Mouse (Mus musculus): ENCODE data around the gene Ifitm2. TPM values are rescaled to one million over a fixed set of nuclear protein-coding genes. Genes with fewer than 3 reads are reported as not detected.

The Ifitm2 gene
- total RNA-seq, 2 experiments from 2014 or later: 42.2 to 82.6 TPM

GRCm38 (mm10) chr7:140960026-140960425 lies 4.2 kb upstream of the Ifitm2 start:
- DNase-seq: no peak
- intact Hi-C loops (cut with DNase I): no loop called here
- Histone ChIP-seq H3K4me3 (no peak overlapping the region), H3K27ac (peak overlapping the region; percentile 74)
- no peak for TF ChIP-seq CTCF (IDR thresholded peaks at IDR 0.05)

GRCm38 (mm10) chr7:140959181-140959901 lies 3.6 kb upstream of the Ifitm2 start:
- DNase-seq: peak; percentile 52
- Histone ChIP-seq H3K4me3 (no peak overlapping the region), H3K27ac (peak overlapping the region; percentile 74)
- intact Hi-C loops (cut with DNase I): loop anchor here (2.0 kb wide), 2 partner anchors 49 to 53 kb away; no protein-coding TSS in a partner anchor
- TF ChIP-seq CTCF (IDR thresholded peaks at IDR 0.05): peak; percentile 59

DNA sequence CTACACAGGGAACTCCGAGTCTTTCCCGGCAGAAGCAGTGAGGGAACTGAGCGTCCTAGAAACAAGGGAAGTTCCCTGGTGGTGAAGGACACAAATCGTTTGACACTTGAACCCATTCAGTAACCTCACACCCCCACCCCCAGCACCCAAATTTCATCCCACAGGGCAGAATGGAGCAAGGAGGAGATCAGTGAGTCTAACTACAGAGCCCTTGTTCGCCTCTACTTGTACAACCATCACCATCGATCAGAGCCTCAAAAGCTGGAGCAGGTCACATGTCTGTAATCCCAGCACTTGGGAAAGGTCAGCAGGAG lies 726 bp upstream of the Ifitm2 start:
- DNase-seq: no peak
- intact Hi-C loops (cut with DNase I): loop anchor here (2.0 kb wide), 1 partner anchor 90 kb away; no protein-coding TSS in a partner anchor
- no peak for TF ChIP-seq CTCF (IDR thresholded peaks at IDR 0.05)
- peak overlapping the region; percentile 82 for H3K4me3 ChIP-seq
- peak overlapping the region; percentile 92 for H3K27ac ChIP-seq

DNA sequence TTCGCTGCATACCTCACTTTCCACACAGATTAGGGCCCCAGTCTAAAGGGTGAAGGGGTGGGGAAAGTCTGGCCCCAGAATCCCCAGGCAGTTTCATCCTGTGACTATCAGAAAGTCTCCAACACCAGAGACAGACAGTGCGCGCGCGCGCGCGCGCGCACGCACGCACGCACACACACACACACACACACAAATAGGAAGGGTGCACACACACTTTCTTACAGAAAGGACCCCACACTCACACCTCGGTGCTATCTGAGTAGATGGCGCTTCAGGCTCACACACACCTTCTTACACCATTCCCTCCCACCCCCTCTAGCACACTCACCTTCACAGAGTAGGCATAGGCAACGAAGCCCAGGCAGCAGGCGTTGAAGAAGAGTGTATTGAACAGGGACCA lies 445 bp downstream of the Ifitm2 start:
- H3K27ac ChIP-seq: peak overlapping the region; percentile 92
- intact Hi-C loops (cut with DNase I): no loop called here
- DNase-seq: no peak
- H3K4me3 ChIP-seq: peak overlapping the region; percentile 82
- TF ChIP-seq CTCF (IDR thresholded peaks at IDR 0.05): no peak

GRCm38 (mm10) chr7:140954733-140955071 lies 1.1 kb downstream of the Ifitm2 start:
- peak; percentile 45 for DNase-seq
- no peak for TF ChIP-seq CTCF (IDR thresholded peaks at IDR 0.05)
- intact Hi-C loops (cut with DNase I): no loop called here
- peak overlapping the region; percentile 92 for H3K27ac ChIP-seq
- peak overlapping the region; percentile 82 for H3K4me3 ChIP-seq

DNA sequence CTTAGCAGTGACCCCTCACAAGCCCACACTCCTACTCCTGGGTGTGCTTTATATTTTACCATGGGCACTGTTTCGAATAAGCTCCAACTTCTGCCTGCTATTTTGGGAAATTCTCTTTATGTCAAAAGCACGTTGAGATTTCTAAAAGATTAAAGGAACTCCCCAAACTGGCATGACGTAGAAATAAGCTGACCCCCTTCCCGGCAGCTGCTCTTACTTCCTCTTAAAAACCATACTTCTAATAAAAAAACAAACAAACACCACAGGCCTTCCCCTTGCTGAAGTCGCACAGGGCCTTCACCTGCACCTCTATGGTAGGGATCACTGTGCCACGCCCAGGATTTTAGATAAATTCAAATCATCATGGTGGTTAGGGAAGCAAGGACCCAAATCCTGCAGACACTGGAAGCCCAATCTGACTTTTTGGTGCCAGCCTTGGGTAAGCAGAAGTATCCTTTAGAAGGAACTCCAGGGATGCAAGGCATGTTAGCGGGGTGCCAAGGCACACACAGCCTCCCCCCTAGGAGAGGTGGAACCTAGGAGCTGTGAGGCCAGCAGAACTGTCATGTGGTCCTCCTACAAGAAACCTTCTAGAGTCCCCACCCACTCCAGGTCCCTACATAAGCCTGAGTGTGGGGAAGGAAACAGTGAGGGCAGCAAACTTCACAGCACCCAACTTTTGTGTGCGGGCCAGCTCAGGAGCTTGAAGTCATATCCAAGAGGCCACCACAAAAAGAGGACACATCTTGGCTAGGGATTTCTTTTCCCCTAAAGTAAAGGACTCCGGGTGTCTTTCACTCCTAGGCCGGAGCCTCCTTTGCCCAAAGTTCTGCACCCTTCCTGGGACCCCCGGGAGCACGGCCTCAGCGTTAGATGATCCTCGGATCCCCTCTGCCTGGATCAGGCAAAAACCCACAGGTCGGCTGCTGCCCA lies 1.7 kb downstream of the Ifitm2 start:
- intact Hi-C loops (cut with DNase I): no loop called here
- peak overlapping the region; percentile 82 for H3K4me3 ChIP-seq
- no peak for TF ChIP-seq CTCF (IDR thresholded peaks at IDR 0.05)
- DNase-seq: peak; percentile 42
- peak overlapping the region; percentile 92 for H3K27ac ChIP-seq

DNA sequence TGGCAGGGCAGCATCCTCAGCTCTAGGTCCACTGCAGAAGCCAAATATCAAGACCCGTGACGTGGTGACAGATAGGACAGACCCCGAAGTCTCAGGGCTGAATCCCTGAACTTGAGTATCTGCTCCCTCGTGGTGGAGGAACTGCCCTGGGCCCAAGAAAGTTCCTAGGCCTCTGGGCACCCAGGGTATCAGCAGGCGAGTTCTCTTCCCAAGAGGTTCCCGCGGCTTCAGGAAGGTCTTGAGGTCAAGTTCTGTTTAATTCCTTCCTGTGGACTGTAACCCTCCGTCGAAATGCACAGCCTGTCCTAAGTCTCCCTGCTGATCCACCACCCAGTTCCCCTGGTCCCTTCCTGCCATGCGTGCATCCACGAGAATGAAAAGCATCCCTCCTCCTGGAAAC lies 2.7 kb downstream of the Ifitm2 start:
- no peak for TF ChIP-seq CTCF (IDR thresholded peaks at IDR 0.05)
- Histone ChIP-seq H3K4me3 (peak overlapping the region; percentile 82), H3K27ac (peak overlapping the region; percentile 92)
- no peak for DNase-seq
- intact Hi-C loops (cut with DNase I): no loop called here

DNA sequence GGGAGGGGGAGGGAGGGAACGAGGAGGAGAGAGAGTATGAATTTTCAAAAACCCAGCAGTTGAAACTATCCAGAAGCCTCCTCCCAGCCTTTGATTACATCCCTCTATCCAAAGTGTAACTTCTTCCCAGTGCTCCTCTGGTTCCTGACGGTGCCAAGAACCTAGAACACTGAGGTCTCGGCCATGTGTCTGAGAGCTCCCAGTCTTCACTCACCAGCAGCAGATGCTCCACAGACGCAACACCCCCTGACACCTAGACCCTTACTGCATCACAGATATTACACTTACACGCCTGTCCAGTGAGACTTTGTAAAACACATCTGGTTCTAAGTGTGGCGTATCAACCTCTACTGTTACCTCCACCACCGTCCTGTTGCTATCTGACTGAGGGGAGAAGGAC lies 3.3 kb downstream of the Ifitm2 start:
- Histone ChIP-seq H3K4me3 (peak overlapping the region; percentile 82), H3K27ac (peak overlapping the region; percentile 92)
- DNase-seq: no peak
- intact Hi-C loops (cut with DNase I): no loop called here
- TF ChIP-seq CTCF (IDR thresholded peaks at IDR 0.05): no peak

DNA sequence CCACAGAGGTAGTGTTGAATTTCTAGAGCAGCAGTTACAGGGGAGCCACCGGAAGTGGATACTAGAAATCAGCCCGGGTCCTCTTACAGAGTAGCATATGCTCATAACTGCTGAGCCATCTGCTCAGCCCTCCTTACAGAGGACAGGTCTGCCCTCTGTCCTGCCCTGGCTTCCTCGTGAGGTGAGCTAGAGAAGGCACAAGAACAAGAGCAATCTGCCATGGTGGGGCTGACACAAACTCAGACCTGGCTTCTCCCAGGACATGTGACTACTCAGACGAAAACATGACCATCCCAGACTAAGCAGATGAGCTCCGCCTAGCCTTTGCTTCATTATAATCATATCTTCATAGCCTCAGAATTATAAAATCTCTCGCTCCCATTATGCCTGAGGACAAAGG lies 4.0 kb downstream of the Ifitm2 start:
- DNase-seq: no peak

DNA sequence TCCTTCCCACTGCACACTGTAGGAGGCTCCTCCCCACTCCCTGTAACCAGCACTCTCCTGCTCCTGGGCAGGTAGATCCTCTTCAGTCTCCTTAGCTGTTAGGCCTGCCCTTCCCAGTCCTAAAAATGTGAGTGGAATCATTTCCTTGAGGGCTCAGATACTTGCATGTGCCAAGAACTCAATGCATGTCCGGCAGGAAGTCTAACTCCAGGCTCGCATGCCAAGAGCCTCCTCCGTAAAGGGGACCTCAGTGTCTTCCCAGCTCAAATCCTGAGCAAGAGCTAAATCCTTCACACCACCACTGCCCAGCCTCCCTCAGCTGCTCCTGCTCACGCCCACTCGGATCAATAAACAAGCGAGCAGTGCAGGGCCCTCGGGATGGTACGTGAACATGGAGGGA lies 4.7 kb downstream of the Ifitm2 start:
- peak; percentile 49 for DNase-seq
- Histone ChIP-seq H3K27ac (peak overlapping the region; percentile 92), H3K4me3 (peak overlapping the region; percentile 47)
- no peak for TF ChIP-seq CTCF (IDR thresholded peaks at IDR 0.05)
- intact Hi-C loops (cut with DNase I): no loop called here

More for the DNA sequence above, 4.0 kb downstream of the Ifitm2 start:
- intact Hi-C loops (cut with DNase I): no loop called here
- TF ChIP-seq CTCF (IDR thresholded peaks at IDR 0.05): no peak
- H3K4me3 ChIP-seq: peak overlapping the region; percentile 47
- peak overlapping the region; percentile 92 for H3K27ac ChIP-seq

GRCm38 (mm10) chr7:140949824-140950530 lies 5.8 kb downstream of the Ifitm2 start, which contains the start of gene Ifitm5:
Gene Ifitm5, minus strand, starts transcription at chr7:140950291.
- no peak for DNase-seq
- peak within 1 kb of the TSS; percentile 47 for H3K4me3 ChIP-seq
- H3K27ac ChIP-seq: peak within 1 kb of the TSS; percentile 92
- intact Hi-C loops (cut with DNase I): no loop called here
- TF ChIP-seq CTCF (IDR thresholded peaks at IDR 0.05): no peak

- no peak for DNase-seq
- no peak overlapping the region for H3K4me3 ChIP-seq
- no peak for TF ChIP-seq CTCF (IDR thresholded peaks at IDR 0.05)
- peak overlapping the region; percentile 92 for H3K27ac ChIP-seq
- intact Hi-C loops (cut with DNase I): no loop called here
Measured at GRCm38 (mm10) chr7:140949255-140949654, 6.5 kb downstream of the Ifitm2 start.
